Mouse (Mus musculus) retina, embryonic 14.5 days (tissue): Measurements from ENCODE around the gene Mettl1.

Experiments
- DNase-seq: peaks from one replicate; pipeline ENCODE4 v3.0.0-alpha.2; 2015; ENCODE audit warnings: low spot score

Mettl1 gene

DNA sequence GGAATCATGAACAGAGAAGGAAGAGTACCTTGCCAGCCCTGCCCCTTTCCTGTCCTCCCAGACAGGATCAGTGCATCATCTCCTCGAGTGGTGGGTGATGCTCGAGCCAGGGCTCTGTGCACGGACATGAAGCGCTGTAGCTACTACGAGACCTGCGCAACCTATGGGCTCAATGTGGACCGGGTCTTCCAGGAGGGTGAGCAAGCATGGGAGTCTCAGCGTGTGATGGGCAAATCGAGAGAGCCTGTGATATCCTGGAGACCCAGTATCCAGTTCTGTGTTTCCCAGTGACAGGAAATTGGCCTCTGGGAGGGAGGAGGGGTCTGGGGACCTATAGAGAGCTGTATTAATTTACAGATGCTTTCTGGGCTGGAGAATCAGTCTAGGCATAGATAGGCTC, 43.8 kb downstream of the Mettl1 start:
- no peak for DNase-seq

GRCm38 (mm10) chr10:127085633-127086032, 44.4 kb downstream of the Mettl1 start:
- DNase-seq, result no peak

DNA sequence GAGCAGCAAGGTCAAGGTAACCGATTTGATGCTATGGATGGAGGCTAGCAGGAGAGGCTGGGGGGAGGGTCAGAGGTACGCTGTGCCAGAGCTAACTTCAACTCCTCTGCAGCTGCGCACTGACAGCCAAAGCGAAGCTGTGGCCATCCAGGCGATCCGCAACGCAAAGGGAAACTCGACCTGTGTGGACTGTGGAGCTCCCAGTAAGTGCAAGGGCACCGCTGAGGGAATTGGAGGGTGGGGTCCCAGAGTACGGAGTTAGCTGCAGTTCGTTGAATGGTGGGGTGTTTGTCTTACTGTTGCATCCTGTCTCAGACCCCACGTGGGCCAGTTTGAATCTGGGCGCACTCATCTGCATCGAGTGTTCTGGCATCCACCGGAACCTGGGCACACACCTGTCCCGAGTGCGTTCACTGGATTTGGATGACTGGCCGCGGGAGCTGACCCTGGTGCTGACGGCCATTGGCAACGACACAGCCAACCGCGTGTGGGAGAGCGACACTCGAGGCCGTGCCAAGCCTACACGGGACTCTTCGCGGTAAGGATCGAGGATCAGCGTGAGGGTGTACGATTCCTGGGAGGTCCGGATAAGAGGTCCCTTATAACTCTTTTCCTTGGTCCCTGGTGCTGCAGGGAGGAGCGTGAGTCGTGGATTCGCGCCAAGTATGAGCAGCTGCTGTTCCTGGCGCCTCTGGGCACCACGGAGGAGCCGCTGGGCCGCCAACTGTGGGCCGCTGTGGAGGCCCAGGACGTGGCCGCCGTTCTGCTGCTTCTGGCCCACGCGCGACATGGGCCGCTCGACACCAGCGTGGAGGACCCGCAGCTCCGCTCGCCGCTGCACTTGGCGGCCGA, 49.6 kb downstream of the Mettl1 start:
- DNase-seq, result no peak

- DNase-seq, result no peak
Measured at GRCm38 (mm10) chr10:127091507-127092396, 50.5 kb downstream of the Mettl1 start.

DNA sequence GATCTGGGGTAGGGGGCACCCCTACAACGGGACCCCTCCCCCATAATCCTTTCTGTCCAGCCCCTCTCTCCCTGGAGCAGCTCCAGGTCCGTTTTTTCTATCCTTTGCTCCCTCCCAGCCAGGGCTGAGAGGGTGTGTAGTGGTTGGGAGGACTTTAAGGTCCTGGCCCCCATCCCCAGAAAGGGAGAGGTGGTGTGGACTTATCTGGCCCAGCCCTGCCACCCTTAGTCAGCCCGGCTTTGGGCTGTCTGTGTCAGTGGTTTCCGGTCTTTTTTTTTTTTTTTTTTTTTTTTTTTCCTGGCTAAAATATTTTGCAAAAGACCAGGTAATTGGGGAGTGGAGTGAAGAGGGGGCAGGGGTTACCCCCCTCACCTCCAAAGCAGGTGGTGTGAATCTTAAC, 51.5 kb downstream of the Mettl1 start:
- DNase-seq, result no peak

- no peak for DNase-seq
Measured at GRCm38 (mm10) chr10:127094382-127094802, 53.2 kb downstream of the Mettl1 start.
